8 mouse cellular contexts compared by ENCODE assay signal in the genomic region with DNA sequence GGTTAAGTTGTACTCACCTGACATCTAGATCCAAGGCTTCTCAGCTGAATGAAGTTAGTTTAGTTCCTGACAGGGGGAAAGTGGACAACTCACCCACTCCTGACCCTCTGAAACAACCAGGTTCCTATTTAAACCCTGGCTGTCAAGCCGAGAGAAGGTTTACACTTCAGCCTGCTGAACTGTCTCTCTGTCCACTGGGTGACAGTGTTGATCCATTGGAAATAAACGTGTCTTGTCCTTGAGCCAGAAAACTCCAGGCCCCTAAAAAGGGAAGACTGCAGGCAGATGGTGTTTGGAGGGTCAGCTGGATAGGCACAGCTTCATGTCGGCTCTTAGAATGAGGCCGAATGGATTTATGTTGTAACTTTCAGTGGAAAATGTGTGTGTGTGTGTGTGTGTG. TPM values are rescaled to one million over a fixed set of nuclear protein-coding genes. Genes with fewer than 3 reads are reported as not detected.
DNase-seq lines count a peak whose midpoint lies in the region; ATAC-seq lines count a peak whose summit lies in the region.

No protein-coding gene starts in this region.

- no peak overlapping the region for H3K9ac ChIP-seq in lung, embryonic 15.5 days

- DNase-seq in adrenal gland, adult 2 months, result peak; percentile 48
- DNase-seq in adrenal gland, postnatal 25 days, result no peak
- DNase-seq in lung, adult 18-20 months, result no peak
- DNase-seq in layer of hippocampus, postnatal 10 days (ENCODE audit: low spot score in 2 of 2), result peak; percentile 46 to 48
- peak; percentile 31 for DNase-seq in telencephalon, adult 2 months (ENCODE audit: low read depth, low spot score)
- DNase-seq in thymus, adult 18-20 months, result no peak

- H3K9me3 ChIP-seq in lung, embryonic 15.5 days, result no peaks in the 10 kb centered on the region

- peak; percentile 69; the same call in 1 of the 2 replicates for ATAC-seq in lung, embryonic 15.5 days (ENCODE audit: borderline replicate concordance, extremely low read depth, low FRiP score, low TSS enrichment)
- peak; percentile 34 for ATAC-seq in granulocyte monocyte progenitor cell, adult 5-6 weeks (replicated peaks; ENCODE audit: poor library complexity, severe bottlenecking)

- H3K4me2 ChIP-seq in lung, embryonic 15.5 days, result no peak overlapping the region

- H3K27me3 ChIP-seq in lung, embryonic 15.5 days, result no peaks in the 10 kb centered on the region

- H3K36me3 ChIP-seq in lung, embryonic 15.5 days, result no peaks in the 10 kb centered on the region

- H3K4me3 ChIP-seq in lung, embryonic 15.5 days, result no peak overlapping the region

- 14% methylated on average over 4 of the region's 4 CpGs for WGBS in lung, embryonic 15.5 days

- H3K27ac ChIP-seq in lung, embryonic 15.5 days, result no peak overlapping the region

- H3K4me1 ChIP-seq in lung, embryonic 15.5 days, result peaks cover 12% of the 10 kb centered on the region; the same call in 1 of the 2 replicates

RNA-seq across cellular contexts. Expression of gene Metap2, which starts 48.5 kb away (rescaled TPM):
- 100 to 1,000 TPM; 156 to 171 TPM for total RNA-seq in adrenal gland, adult 2 months (2021)
- 24.1 and 36.3 TPM in 2 replicates for polyA plus RNA-seq in adrenal gland, adult 2 months (2012; rRNA removed)
- 196 and 228 TPM in 2 replicates for total RNA-seq in adrenal gland, postnatal 25 days (2021)
- 172 and 180 TPM in 2 replicates for polyA plus RNA-seq in lung, embryonic 15.5 days (2015; fragmentation: Nextera tagmentation; extraction: Ambion mirVana)
- total RNA-seq in granulocyte monocyte progenitor cell, adult 5-6 weeks (2014; fragmentation: Nextera tagmentation), result 214 and 233 TPM in 2 replicates
- 337 and 338 TPM in 2 replicates for total RNA-seq in granulocyte monocyte progenitor cell, adult 5-6 weeks (2017)
- 100 to 1,000 TPM; 142 to 150 TPM for total RNA-seq in layer of hippocampus, postnatal 10 days (2021)

Comparison
In these comparisons a context has a peak if more than half of its experiments do, and no peak if none do; other contexts are left out.
1. DNase-seq: peak in adrenal gland, adult 2 months (single experiment), layer of hippocampus, postnatal 10 days (2 of 2) and telencephalon, adult 2 months (single experiment); none in adrenal gland, postnatal 25 days (single experiment), lung, adult 18-20 months (0 of 2) and thymus, adult 18-20 months (0 of 2).